Mouse (Mus musculus) spleen, adult 18-20 months (tissue): ENCODE measurements around the gene Onecut1.

Experiments
- DNase-seq, 2 experiments: peaks; one replicate each; pipeline ENCODE4 v3.0.0; 2022; ENCODE audit warnings: mixed read lengths in 2 of 2

Gene Onecut1

GRCm38 (mm10) chr9:74861561-74861980, at the start of gene Onecut1:
Onecut1 (plus strand) TSS chr9:74861921.
- no peak for DNase-seq

GRCm38 (mm10) chr9:74819736-74820511, 41.8 kb upstream of the Onecut1 start:
- DNase-seq = no peak

GRCm38 (mm10) chr9:74825102-74825501, 36.6 kb upstream of the Onecut1 start:
- DNase-seq = no peak

- DNase-seq = no peak
These were observed 32.5 kb upstream of the Onecut1 start for GRCm38 (mm10) chr9:74829206-74829605.

GRCm38 (mm10) chr9:74842890-74843289, 18.8 kb upstream of the Onecut1 start:
- no peak for DNase-seq

GRCm38 (mm10) chr9:74846867-74847830, 14.6 kb upstream of the Onecut1 start:
- no peak for DNase-seq

- no peak for DNase-seq
These were observed 13.1 kb upstream of the Onecut1 start for GRCm38 (mm10) chr9:74848411-74849194.

GRCm38 (mm10) chr9:74849195-74849978, 12.3 kb upstream of the Onecut1 start:
- no peak for DNase-seq

- no peak for DNase-seq
These were observed 11.5 kb upstream of the Onecut1 start for GRCm38 (mm10) chr9:74849979-74850780.

- no peak for DNase-seq
These were observed 11.0 kb upstream of the Onecut1 start for GRCm38 (mm10) chr9:74850781-74851145.

- no peak for DNase-seq
These were observed 10.1 kb upstream of the Onecut1 start for GRCm38 (mm10) chr9:74851601-74852000.

- no peak for DNase-seq
These were observed 9.4 kb upstream of the Onecut1 start for GRCm38 (mm10) chr9:74852361-74852760.

GRCm38 (mm10) chr9:74853191-74854072, 8.3 kb upstream of the Onecut1 start:
- no peak for DNase-seq

GRCm38 (mm10) chr9:74854073-74854591, 7.6 kb upstream of the Onecut1 start:
- DNase-seq = no peak

GRCm38 (mm10) chr9:74855446-74855845, 6.3 kb upstream of the Onecut1 start:
- DNase-seq = no peak

- no peak for DNase-seq
These were observed 4.9 kb upstream of the Onecut1 start for GRCm38 (mm10) chr9:74856578-74857507.

- no peak for DNase-seq
These were observed 4.2 kb upstream of the Onecut1 start for GRCm38 (mm10) chr9:74857508-74857840.

- no peak for DNase-seq
These were observed 3.6 kb upstream of the Onecut1 start for GRCm38 (mm10) chr9:74858111-74858510.

GRCm38 (mm10) chr9:74860461-74860860, 1.3 kb upstream of the Onecut1 start:
- no peak for DNase-seq
